Mouse (Mus musculus): ENCODE data around the gene Bmp3. TPM values are rescaled to one million over a fixed set of nuclear protein-coding genes. Genes with fewer than 3 reads are reported as not detected.

The Bmp3 gene
- polyA plus RNA-seq, 1 experiment from 2014 or later: 1.1 TPM

DNA sequence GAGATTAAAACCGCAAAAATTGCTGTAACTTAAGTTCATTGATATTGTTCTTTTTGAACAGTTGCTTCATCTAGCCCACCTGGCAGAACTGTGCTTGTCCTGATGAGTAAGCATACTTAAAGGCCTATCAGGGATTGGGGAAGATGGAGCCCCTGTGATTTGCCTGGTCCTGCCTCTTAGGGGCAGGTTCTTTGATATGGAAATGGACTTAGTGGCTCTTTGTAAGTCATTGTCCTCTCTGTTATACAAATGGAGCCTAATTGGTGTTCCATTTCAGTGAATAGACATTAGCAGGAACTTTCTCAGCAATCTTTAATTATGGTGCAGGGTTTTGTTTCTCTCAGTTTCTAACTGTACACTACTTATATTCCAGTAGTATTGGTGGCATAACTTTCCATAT lies 67.4 kb downstream of the Bmp3 start:
- Histone ChIP-seq H3K4me1 (no peaks in the 10 kb centered on the region), H3K9me3 (no peaks in the 10 kb centered on the region), H3K27ac (replicated peaks) (no peak overlapping the region), H3K36me3 (replicated peaks) (no peaks in the 10 kb centered on the region), H3K27me3 (replicated peaks; ENCODE audit: low read depth, poor library complexity, severe bottlenecking) (no peaks in the 10 kb centered on the region), H3K4me3 (no peak overlapping the region)
- no peak for DNase-seq (ENCODE audit: low spot score)
- 73% methylated on average over 1 of the region's 1 CpGs for WGBS

DNA sequence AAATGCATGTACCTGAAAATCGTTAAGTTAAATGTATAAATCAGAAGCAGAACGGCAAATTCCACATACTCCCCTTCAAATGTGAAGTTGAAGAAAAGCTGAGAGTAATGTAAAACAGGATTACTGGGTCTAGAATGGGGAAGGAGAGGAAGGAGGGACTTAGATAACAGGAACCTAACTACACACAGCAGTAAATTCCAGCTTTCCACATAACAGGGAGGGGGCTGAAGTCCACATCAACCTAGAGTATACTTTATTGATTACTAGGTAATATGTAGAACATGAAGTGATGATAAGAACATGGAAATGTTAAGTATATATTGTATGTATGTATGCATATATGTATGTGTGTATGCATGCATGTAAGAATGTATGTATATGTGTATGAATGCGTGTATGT lies 68.7 kb downstream of the Bmp3 start:
- Histone ChIP-seq H3K27ac (replicated peaks) (no peak overlapping the region), H3K27me3 (replicated peaks; ENCODE audit: low read depth, poor library complexity, severe bottlenecking) (no peaks in the 10 kb centered on the region), H3K4me3 (no peak overlapping the region), H3K36me3 (replicated peaks) (no peaks in the 10 kb centered on the region), H3K4me1 (no peaks in the 10 kb centered on the region), H3K9me3 (no peaks in the 10 kb centered on the region)
- WGBS: 93% methylated on average over 3 of the region's 3 CpGs
- DNase-seq (ENCODE audit: low spot score): no peak

Other genes with a start within 250 kb of the Bmp3 start
- gene Prkg2, start 182.9 kb downstream of the Bmp3 start, polyA plus RNA-seq (2016; fragmentation: Nextera tagmentation; extraction: Ambion mirVana): 1.4 and 1.5 TPM in 2 replicates

Data from embryonic facial prominence, embryonic 10.5 days (tissue).